Mouse (Mus musculus) hindbrain, embryonic 14.5 days (tissue): Measurements from ENCODE around the gene Magoh. TPM values are rescaled to one million over a fixed set of nuclear protein-coding genes. Genes with fewer than 3 reads are reported as not detected.

Experiments
- ATAC-seq: fragments of 200-750 bp; cut with Nextera tagmentation; 2 replicates; pipeline ENCODE4 v1.8.0; 2017; ENCODE audit warnings: moderate number of reproducible peaks, mild to moderate bottlenecking, moderate TSS enrichment, moderate library complexity; ENCODE audit not compliant: low FRiP score
- DNase-seq: peaks from one replicate; pipeline ENCODE4 v3.0.0-alpha.2; 2015; ENCODE audit warnings: low spot score
- H3K27ac ChIP-seq: fragments of 300-500 bp; sonication (generic); 2 replicates; pipeline ENCODE4 v1.5.1; 2014; ENCODE audit warnings: mild to moderate bottlenecking, moderate library complexity
- H3K27me3 ChIP-seq: fragments of 300-500 bp; sonication (generic); 2 replicates; pipeline ENCODE4 v1.6.1; 2014; ENCODE audit warnings: mild to moderate bottlenecking, low read length, mixed read lengths; ENCODE audit not compliant: control insufficient read depth, insufficient read depth
- H3K36me3 ChIP-seq: fragments of 300-500 bp; sonication (generic); replicated peaks from 2 replicates; pipeline ENCODE4 v1.6.1; 2014; ENCODE audit not compliant: control insufficient read depth, insufficient read depth
- H3K4me1 ChIP-seq: fragments of 300-500 bp; sonication (generic); replicated peaks from 2 replicates; pipeline ENCODE4 v1.6.1; 2014; ENCODE audit warnings: antibody characterized with exemption, low read length, mixed read lengths; ENCODE audit not compliant: control insufficient read depth, insufficient read depth
- H3K4me2 ChIP-seq: fragments of 300-500 bp; sonication (generic); replicated peaks from 2 replicates; pipeline ENCODE4 v1.6.1; 2014; ENCODE audit warnings: mild to moderate bottlenecking, moderate library complexity
- H3K4me3 ChIP-seq: fragments of 300-500 bp; sonication (generic); replicated peaks from 2 replicates; pipeline ENCODE4 v1.5.1; 2014; ENCODE audit warnings: mild to moderate bottlenecking, low read length
- H3K9ac ChIP-seq: fragments of 300-500 bp; sonication (generic); 2 replicates; pipeline ENCODE4 v1.6.1; 2014
- H3K9me3 ChIP-seq: fragments of 300-500 bp; sonication (generic); 2 replicates; pipeline ENCODE4 v1.6.1; 2016; ENCODE audit warnings: low read length; ENCODE audit not compliant: control insufficient read depth
- WGBS: fragments of 180-500 bp; shearing (Covaris S2); extraction: QIAGEN DNeasy Blood & Tissue Kit; methylation state at CpG from one replicate; pipeline ENCODE4 v1.1.7; 2014; 5-methylcytosine and 5-hydroxymethylcytosine counted together
- polyA plus RNA-seq: library from polyadenylated mRNA; unstranded; fragments of >200 nt; fragmentation: Nextera tagmentation; extraction: Ambion mirVana; gene quantifications from 2 replicates; pipeline ENCODE4 v1.2.1, GENCODE M21; 2014

Magoh gene
- polyA plus RNA-seq, 1 experiment from 2014 or later, result 115 TPM

GRCm38 (mm10) chr4:107928726-107929125 is 49.2 kb downstream of the Magoh start:
- no peaks in the 10 kb centered on the region for H3K36me3 ChIP-seq
- H3K4me2 ChIP-seq, result no peak overlapping the region
- no peaks in the 10 kb centered on the region for H3K4me1 ChIP-seq
- H3K27me3 ChIP-seq, result no peaks in the 10 kb centered on the region
- H3K27ac ChIP-seq, result no peak overlapping the region
- no peak overlapping the region for H3K4me3 ChIP-seq
- ATAC-seq (no peak), DNase-seq (no peak)
- H3K9ac ChIP-seq, result no peak overlapping the region
- 88% methylated on average over 2 of the region's 2 CpGs for WGBS
- no peaks in the 10 kb centered on the region for H3K9me3 ChIP-seq

DNA sequence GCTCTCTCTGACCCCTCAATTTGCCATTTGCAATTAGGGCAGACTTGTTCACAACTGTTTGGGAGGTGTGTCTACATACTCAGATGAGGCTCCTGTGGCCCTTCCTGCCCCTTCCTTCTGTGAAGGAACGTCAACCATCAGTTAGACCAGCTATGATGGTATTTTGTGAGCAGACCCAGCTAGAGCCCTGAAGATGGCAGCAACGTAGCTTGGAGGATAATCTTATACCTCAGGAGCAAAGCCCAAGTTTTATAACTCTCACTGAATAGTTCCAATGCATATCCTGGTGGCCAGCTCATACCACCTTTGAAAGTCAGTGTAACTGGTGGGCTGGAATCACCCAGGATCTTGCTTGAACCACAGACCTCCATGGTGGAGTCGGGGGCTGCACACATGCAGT is 51.9 kb downstream of the Magoh start:
- Histone ChIP-seq H3K9ac (no peak overlapping the region), H3K4me3 (no peak overlapping the region), H3K27me3 (no peaks in the 10 kb centered on the region), H3K9me3 (no peaks in the 10 kb centered on the region), H3K36me3 (no peaks in the 10 kb centered on the region), H3K4me2 (no peak overlapping the region), H3K4me1 (no peaks in the 10 kb centered on the region), H3K27ac (no peak overlapping the region)
- ATAC-seq (no peak), DNase-seq (no peak)
- 79% methylated on average over 3 of the region's 3 CpGs for WGBS

DNA sequence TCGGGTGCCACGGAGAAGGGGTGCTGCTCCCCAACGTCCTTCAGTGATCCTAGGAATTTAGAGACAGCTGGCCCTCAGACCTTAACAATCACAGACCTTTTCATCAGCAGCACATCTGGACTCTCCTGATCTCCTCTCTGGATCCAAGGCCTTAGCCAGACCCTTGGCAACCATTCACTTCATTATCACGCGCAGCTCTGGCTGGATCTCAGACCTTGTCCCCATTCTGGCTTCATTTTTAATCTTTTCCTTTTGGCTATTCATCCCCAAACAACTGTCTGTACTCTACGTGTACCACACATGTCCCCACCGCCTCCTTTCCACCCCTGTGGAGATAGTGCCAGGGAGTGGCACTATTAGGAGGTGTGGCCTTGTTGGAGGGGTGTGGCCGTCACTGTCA is 53.7 kb downstream of the Magoh start:
- no peak overlapping the region for H3K4me3 ChIP-seq
- H3K9ac ChIP-seq, result no peak overlapping the region
- no peaks in the 10 kb centered on the region for H3K36me3 ChIP-seq
- no peaks in the 10 kb centered on the region for H3K4me1 ChIP-seq
- no peak overlapping the region for H3K27ac ChIP-seq
- no peak for ATAC-seq
- no peaks in the 10 kb centered on the region for H3K9me3 ChIP-seq
- 82% methylated on average over 8 of the region's 8 CpGs for whole genome bisulfite sequencing
- H3K27me3 ChIP-seq, result no peaks in the 10 kb centered on the region
- no peak overlapping the region for H3K4me2 ChIP-seq
- no peak for DNase-seq

DNA sequence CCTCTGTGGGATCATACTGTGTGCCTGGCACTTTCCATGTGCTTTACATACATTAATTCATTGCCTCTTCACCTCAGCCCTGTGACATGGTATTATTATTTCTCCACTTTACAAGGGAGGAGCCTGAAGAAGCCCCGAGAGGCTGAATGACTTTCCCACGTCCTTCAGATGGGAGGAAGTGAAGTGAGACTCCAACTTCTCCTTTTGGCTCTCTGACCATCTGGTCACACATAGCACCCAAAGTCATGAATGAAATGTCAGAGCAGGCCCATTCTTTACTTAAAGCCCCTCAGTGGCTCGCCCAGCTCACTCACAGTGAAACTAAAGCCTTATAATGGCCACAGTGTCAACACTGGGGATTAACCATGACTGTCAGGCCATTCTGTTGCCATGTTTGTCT is 55.7 kb downstream of the Magoh start:
- ATAC-seq, result no peak
- Histone ChIP-seq H3K9ac (no peak overlapping the region), H3K4me1 (no peaks in the 10 kb centered on the region), H3K4me2 (no peak overlapping the region), H3K27ac (no peak overlapping the region), H3K4me3 (no peak overlapping the region), H3K9me3 (no peaks in the 10 kb centered on the region), H3K36me3 (no peaks in the 10 kb centered on the region), H3K27me3 (no peaks in the 10 kb centered on the region)
- no peak for DNase-seq
- WGBS, result 72% methylated on average over 3 of the region's 3 CpGs

Other genes starting within 250 kb of the Magoh start
- gene Dmrtb1, start 195.5 kb upstream of the Magoh start, polyA plus RNA-seq, result 6.8 and 7.6 TPM in 2 replicates
- gene Lrp8, start 77.5 kb upstream of the Magoh start, polyA plus RNA-seq, result 62.2 and 69.5 TPM in 2 replicates
- 96.5 and 97.5 TPM in 2 replicates for gene 0610037L13Rik, start 10.1 kb downstream of the Magoh start, polyA plus RNA-seq
- 18.4 and 19.4 TPM in 2 replicates for gene Cpt2, start 43.9 kb downstream of the Magoh start, polyA plus RNA-seq
- gene Slc1a7, start 88.6 kb downstream of the Magoh start, polyA plus RNA-seq, result 0.08 TPM in 1 of 2 replicates, not detected in the other
- gene Podn, start 216.7 kb downstream of the Magoh start, polyA plus RNA-seq, result 0.29 and 0.68 TPM in 2 replicates